Mouse (Mus musculus) forebrain, embryonic 16.5 days (tissue): ENCODE data around the gene H2-Q1. TPM values are rescaled to one million over a fixed set of nuclear protein-coding genes. Genes with fewer than 3 reads are reported as not detected.
"Not testable (repeated sequence)": the region's sequence is repeated elsewhere in the genome, so short reads cannot be mapped to it uniquely, and the experiment has no call there.

Source experiments
- ATAC-seq: fragments of 200-750 bp; cut with Nextera tagmentation; 2 replicates; pipeline ENCODE4 v1.8.0; 2017; ENCODE audit warnings: mild to moderate bottlenecking, moderate library complexity
- H3K27ac ChIP-seq: fragments of 300-500 bp; sonication (generic); 2 replicates; pipeline ENCODE4 v1.5.1; 2014; ENCODE audit warnings: low read length, control low read depth
- H3K27me3 ChIP-seq: fragments of 300-500 bp; sonication (generic); replicated peaks from 2 replicates; pipeline ENCODE4 v1.6.1; 2014; ENCODE audit warnings: low read length; ENCODE audit not compliant: control insufficient read depth, insufficient read depth
- H3K36me3 ChIP-seq: fragments of 300-500 bp; sonication (generic); 2 replicates; pipeline ENCODE4 v1.6.1; 2014; ENCODE audit not compliant: control insufficient read depth, insufficient read depth
- H3K4me1 ChIP-seq: fragments of 300-500 bp; sonication (generic); replicated peaks from 2 replicates; pipeline ENCODE4 v1.6.1; 2014; ENCODE audit warnings: low read length; ENCODE audit not compliant: control insufficient read depth, insufficient read depth
- H3K4me2 ChIP-seq: fragments of 300-500 bp; sonication (generic); 2 replicates; pipeline ENCODE4 v1.6.1; 2014; ENCODE audit warnings: mild to moderate bottlenecking, low read length, control low read depth
- H3K4me3 ChIP-seq: fragments of 300-500 bp; sonication (generic); replicated peaks from 2 replicates; pipeline ENCODE4 v1.5.1; 2014; ENCODE audit warnings: mild to moderate bottlenecking, low read length, control low read depth
- H3K9ac ChIP-seq: fragments of 300-500 bp; sonication (generic); replicated peaks from 2 replicates; pipeline ENCODE4 v1.6.1; 2014; ENCODE audit warnings: low read depth, low read length, control low read depth
- H3K9me3 ChIP-seq: fragments of 300-500 bp; sonication (generic); 2 replicates; pipeline ENCODE4 v1.6.1; 2016; ENCODE audit warnings: low read length; ENCODE audit not compliant: control insufficient read depth
- WGBS: fragments of 180-500 bp; shearing (Covaris S2); extraction: QIAGEN DNeasy Blood & Tissue Kit; methylation state at CpG from one replicate; pipeline ENCODE4 v1.1.7; 2014; 5-methylcytosine and 5-hydroxymethylcytosine counted together
- polyA plus RNA-seq: library from polyadenylated mRNA; unstranded; fragments of >200 nt; fragmentation: Nextera tagmentation; extraction: Ambion mirVana; gene quantifications from 2 replicates; pipeline ENCODE4 v1.2.1, GENCODE M21; 2015

Gene H2-Q1
- polyA plus RNA-seq, result 0.43 and 0.47 TPM in 2 replicates

- Histone ChIP-seq H3K27ac (no peak within 1 kb of the TSS), H3K36me3 (no peaks in the 10 kb centered on the region), H3K9me3 (no peaks in the 10 kb centered on the region), H3K4me1 (peaks cover 6% of the 10 kb centered on the region), H3K4me3 (peak within 1 kb of the TSS; percentile 28), H3K27me3 (peaks cover 24% of the 10 kb centered on the region), H3K4me2 (peak within 1 kb of the TSS; percentile 52), H3K9ac (peak within 1 kb of the TSS; percentile 35; the same call in 1 of the 2 replicates)
- under 1% methylated on average over 55 of the region's 55 CpGs for WGBS
- ATAC-seq, result no peak
These were observed at the start of gene H2-Q1 for GRCm38 (mm10) chr17:35320327-35321081. Gene H2-Q1 (plus strand): TSS chr17:35320405.

- H3K9ac ChIP-seq, result no peak overlapping the region
- H3K36me3 ChIP-seq, result no peaks in the 10 kb centered on the region
- no peak overlapping the region for H3K27ac ChIP-seq
- ATAC-seq, result no peak
- H3K4me2 ChIP-seq, result no peak overlapping the region
- H3K4me1 ChIP-seq, result no peaks in the 10 kb centered on the region
- H3K9me3 ChIP-seq, result no peaks in the 10 kb centered on the region
- no peak overlapping the region for H3K4me3 ChIP-seq
- 80% methylated on average over 3 of the region's 3 CpGs for WGBS
- no peaks in the 10 kb centered on the region for H3K27me3 ChIP-seq
These were observed 48.0 kb upstream of the H2-Q1 start for GRCm38 (mm10) chr17:35272249-35272648.

- no peaks in the 10 kb centered on the region for H3K36me3 ChIP-seq
- H3K4me1 ChIP-seq, result no peaks in the 10 kb centered on the region
- no peak overlapping the region for H3K4me3 ChIP-seq
- H3K9me3 ChIP-seq, result no peaks in the 10 kb centered on the region
- WGBS, result 7% methylated on average over 11 of the region's 11 CpGs
- peak; percentile 66 for ATAC-seq
- no peak overlapping the region for H3K9ac ChIP-seq
- no peaks in the 10 kb centered on the region for H3K27me3 ChIP-seq
- H3K27ac ChIP-seq, result no peak overlapping the region
- H3K4me2 ChIP-seq, result no peak overlapping the region
These were observed 45.4 kb upstream of the H2-Q1 start for GRCm38 (mm10) chr17:35274770-35275169.

GRCm38 (mm10) chr17:35276304-35276864, 43.8 kb upstream of the H2-Q1 start:
- Histone ChIP-seq H3K4me3 (no peak overlapping the region), H3K27me3 (no peaks in the 10 kb centered on the region), H3K4me1 (no peaks in the 10 kb centered on the region), H3K9ac (no peak overlapping the region), H3K4me2 (no peak overlapping the region), H3K9me3 (no peaks in the 10 kb centered on the region), H3K27ac (no peak overlapping the region), H3K36me3 (no peaks in the 10 kb centered on the region)
- no peak for ATAC-seq
- 21% methylated on average over 13 of the region's 13 CpGs for WGBS

- Histone ChIP-seq H3K36me3 (no peaks in the 10 kb centered on the region), H3K9ac (no peak overlapping the region), H3K4me3 (no peak overlapping the region), H3K4me1 (no peaks in the 10 kb centered on the region), H3K4me2 (no peak overlapping the region), H3K27me3 (no peaks in the 10 kb centered on the region), H3K27ac (no peak overlapping the region), H3K9me3 (no peaks in the 10 kb centered on the region)
- 90% methylated on average over 8 of the region's 8 CpGs for WGBS
- no peak for ATAC-seq
These were observed 42.2 kb upstream of the H2-Q1 start for GRCm38 (mm10) chr17:35278049-35278448.

- no peaks in the 10 kb centered on the region for H3K27me3 ChIP-seq
- no peaks in the 10 kb centered on the region for H3K4me1 ChIP-seq
- no peak overlapping the region for H3K4me3 ChIP-seq
- no peak overlapping the region for H3K9ac ChIP-seq
- ATAC-seq, result no peak
- H3K9me3 ChIP-seq, result no peaks in the 10 kb centered on the region
- WGBS, result 89% methylated on average over 13 of the region's 13 CpGs
- no peak overlapping the region for H3K27ac ChIP-seq
- no peak overlapping the region for H3K4me2 ChIP-seq
- H3K36me3 ChIP-seq, result no peaks in the 10 kb centered on the region
These were observed 41.1 kb upstream of the H2-Q1 start for GRCm38 (mm10) chr17:35278957-35279688.

- no peaks in the 10 kb centered on the region for H3K36me3 ChIP-seq
- H3K27me3 ChIP-seq, result no peaks in the 10 kb centered on the region
- no peak overlapping the region for H3K9ac ChIP-seq
- no peak overlapping the region for H3K27ac ChIP-seq
- no peaks in the 10 kb centered on the region for H3K4me1 ChIP-seq
- H3K9me3 ChIP-seq, result no peaks in the 10 kb centered on the region
- no peak overlapping the region for H3K4me2 ChIP-seq
- H3K4me3 ChIP-seq, result no peak overlapping the region
- 70% methylated on average over 3 of the region's 3 CpGs for WGBS
- ATAC-seq, result no peak
These were observed 39.9 kb upstream of the H2-Q1 start for GRCm38 (mm10) chr17:35280276-35280675.

GRCm38 (mm10) chr17:35285431-35285830, 34.8 kb upstream of the H2-Q1 start:
- Histone ChIP-seq H3K27ac (no peak overlapping the region), H3K4me1 (no peaks in the 10 kb centered on the region), H3K4me2 (no peak overlapping the region), H3K9me3 (no peaks in the 10 kb centered on the region), H3K4me3 (no peak overlapping the region), H3K9ac (no peak overlapping the region), H3K27me3 (no peaks in the 10 kb centered on the region), H3K36me3 (no peaks in the 10 kb centered on the region)
- no peak for ATAC-seq

- not testable (repeated sequence) for H3K9me3 ChIP-seq, H3K4me3 ChIP-seq, H3K4me2 ChIP-seq, H3K4me1 ChIP-seq, H3K9ac ChIP-seq, H3K36me3 ChIP-seq, H3K27me3 ChIP-seq, H3K27ac ChIP-seq, ATAC-seq
- WGBS, result 5% methylated on average over 5 of the region's 5 CpGs
These were observed 24.4 kb upstream of the H2-Q1 start for GRCm38 (mm10) chr17:35295796-35296195.
